Mouse (Mus musculus): ENCODE measurements around the gene Ces5a. TPM values are rescaled to one million over a fixed set of nuclear protein-coding genes. Genes with fewer than 3 reads are reported as not detected.

Gene Ces5a
- polyA plus RNA-seq, 1 experiment from 2014 or later = 0.38 TPM

GRCm38 (mm10) chr8:93564634-93565033 lies 29.0 kb upstream of the Ces5a start:
- Histone ChIP-seq H3K9ac (ENCODE audit: low read length) (no peak overlapping the region), H3K4me3 (ENCODE audit: low read depth, low read length) (no peak overlapping the region), H3K36me3 (ENCODE audit: control insufficient read depth, insufficient read depth, low read length) (no peaks in the 10 kb centered on the region), H3K27ac (ENCODE audit: low read depth, low read length) (no peak overlapping the region), H3K4me1 (ENCODE audit: control insufficient read depth, insufficient read depth, low read length) (peaks cover 14% of the 10 kb centered on the region; the same call in 1 of the 2 replicates), H3K4me2 (ENCODE audit: low read length) (no peak overlapping the region), H3K9me3 (replicated peaks; ENCODE audit: control insufficient read depth, low read length) (peaks cover 5% of the 10 kb centered on the region; the same call in 1 of the 2 replicates), H3K27me3 (replicated peaks; ENCODE audit: control insufficient read depth, insufficient read depth, low read length) (no peaks in the 10 kb centered on the region)
- WGBS = 83% methylated on average over 4 of the region's 4 CpGs
- ATAC-seq (no peak), DNase-seq (ENCODE audit: low spot score) (no peak)

DNA sequence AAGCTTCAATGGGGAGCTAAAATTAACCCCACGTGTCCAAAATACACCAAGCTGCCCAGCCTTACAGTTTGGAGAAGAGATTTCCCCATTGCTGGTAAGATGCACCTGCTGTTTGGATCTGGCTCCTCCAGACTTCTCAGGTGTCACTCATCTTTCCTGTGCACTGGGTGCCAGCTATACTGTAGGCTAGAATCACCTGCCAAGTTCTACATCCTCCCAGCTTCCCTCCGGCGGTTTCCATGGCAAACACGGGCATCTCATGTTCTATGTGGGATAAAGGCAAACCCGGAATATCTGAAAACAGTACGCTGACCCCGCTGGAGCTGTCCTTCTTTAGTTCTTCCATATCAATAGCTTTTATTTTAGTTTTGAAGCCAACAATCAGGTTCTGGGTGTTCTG lies 27.9 kb upstream of the Ces5a start:
- DNase-seq (ENCODE audit: low spot score) (no peak), ATAC-seq (no peak)
- 82% methylated on average over 7 of the region's 7 CpGs for whole genome bisulfite sequencing
- no peaks in the 10 kb centered on the region for H3K36me3 ChIP-seq (ENCODE audit: control insufficient read depth, insufficient read depth, low read length)
- no peak overlapping the region for H3K4me3 ChIP-seq (ENCODE audit: low read depth, low read length)
- H3K9ac ChIP-seq (ENCODE audit: low read length) = no peak overlapping the region
- H3K27me3 ChIP-seq (replicated peaks; ENCODE audit: control insufficient read depth, insufficient read depth, low read length) = no peaks in the 10 kb centered on the region
- H3K4me1 ChIP-seq (ENCODE audit: control insufficient read depth, insufficient read depth, low read length) = peaks cover 8% of the 10 kb centered on the region; the same call in 1 of the 2 replicates
- H3K9me3 ChIP-seq (replicated peaks; ENCODE audit: control insufficient read depth, low read length) = peaks cover 3% of the 10 kb centered on the region; the same call in 1 of the 2 replicates
- H3K27ac ChIP-seq (ENCODE audit: low read depth, low read length) = no peak overlapping the region
- H3K4me2 ChIP-seq (ENCODE audit: low read length) = no peak overlapping the region

GRCm38 (mm10) chr8:93562557-93563210 lies 27.1 kb upstream of the Ces5a start:
- no peak overlapping the region for H3K27ac ChIP-seq (ENCODE audit: low read depth, low read length)
- H3K4me3 ChIP-seq (ENCODE audit: low read depth, low read length) = no peak overlapping the region
- no peak overlapping the region for H3K4me2 ChIP-seq (ENCODE audit: low read length)
- no peak overlapping the region for H3K9ac ChIP-seq (ENCODE audit: low read length)
- 23% methylated on average over 6 of the region's 6 CpGs for WGBS
- DNase-seq (ENCODE audit: low spot score) (no peak), ATAC-seq (no peak)
- H3K36me3 ChIP-seq (ENCODE audit: control insufficient read depth, insufficient read depth, low read length) = no peaks in the 10 kb centered on the region
- H3K4me1 ChIP-seq (ENCODE audit: control insufficient read depth, insufficient read depth, low read length) = peaks cover 5% of the 10 kb centered on the region; the same call in 1 of the 2 replicates
- no peaks in the 10 kb centered on the region for H3K9me3 ChIP-seq (replicated peaks; ENCODE audit: control insufficient read depth, low read length)
- no peaks in the 10 kb centered on the region for H3K27me3 ChIP-seq (replicated peaks; ENCODE audit: control insufficient read depth, insufficient read depth, low read length)

DNA sequence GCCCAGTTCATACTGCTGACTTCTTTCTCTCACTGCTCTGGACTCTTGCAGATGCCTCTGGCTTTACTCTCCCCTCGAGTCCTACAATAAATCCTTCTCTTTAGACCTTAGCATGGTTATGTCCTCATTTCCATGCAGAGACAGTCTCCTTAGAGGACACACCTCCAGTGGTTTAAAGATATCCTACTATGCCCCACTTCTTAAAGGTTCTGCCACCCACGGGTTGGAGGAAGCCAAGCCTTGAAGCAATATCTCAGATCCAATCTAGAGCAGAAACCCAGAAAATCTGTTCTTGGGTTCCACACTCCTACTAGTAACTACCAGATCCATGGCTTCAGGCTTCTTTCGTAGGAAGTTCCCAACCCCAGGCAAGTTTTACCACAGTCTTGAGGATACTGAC lies 25.6 kb upstream of the Ces5a start:
- no peaks in the 10 kb centered on the region for H3K9me3 ChIP-seq (replicated peaks; ENCODE audit: control insufficient read depth, low read length)
- H3K4me3 ChIP-seq (ENCODE audit: low read depth, low read length) = no peak overlapping the region
- no peaks in the 10 kb centered on the region for H3K27me3 ChIP-seq (replicated peaks; ENCODE audit: control insufficient read depth, insufficient read depth, low read length)
- H3K4me2 ChIP-seq (ENCODE audit: low read length) = no peak overlapping the region
- no peak for ATAC-seq
- DNase-seq (ENCODE audit: low spot score) = no peak
- no peak overlapping the region for H3K9ac ChIP-seq (ENCODE audit: low read length)
- H3K27ac ChIP-seq (ENCODE audit: low read depth, low read length) = no peak overlapping the region
- no peaks in the 10 kb centered on the region; the same call in 1 of the 2 replicates for H3K4me1 ChIP-seq (ENCODE audit: control insufficient read depth, insufficient read depth, low read length)
- no peaks in the 10 kb centered on the region for H3K36me3 ChIP-seq (ENCODE audit: control insufficient read depth, insufficient read depth, low read length)
- 85% methylated on average over 3 of the region's 3 CpGs for WGBS

GRCm38 (mm10) chr8:93559696-93560095 lies 24.1 kb upstream of the Ces5a start:
- DNase-seq (ENCODE audit: low spot score) = no peak
- WGBS = 83% methylated on average over 2 of the region's 2 CpGs
- H3K4me2 ChIP-seq (ENCODE audit: low read length) = no peak overlapping the region
- H3K27me3 ChIP-seq (replicated peaks; ENCODE audit: control insufficient read depth, insufficient read depth, low read length) = no peaks in the 10 kb centered on the region
- H3K36me3 ChIP-seq (ENCODE audit: control insufficient read depth, insufficient read depth, low read length) = no peaks in the 10 kb centered on the region
- H3K4me1 ChIP-seq (ENCODE audit: control insufficient read depth, insufficient read depth, low read length) = no peaks in the 10 kb centered on the region
- H3K27ac ChIP-seq (ENCODE audit: low read depth, low read length) = no peak overlapping the region
- no peak overlapping the region for H3K9ac ChIP-seq (ENCODE audit: low read length)
- peaks cover 2% of the 10 kb centered on the region; the same call in 1 of the 2 replicates for H3K9me3 ChIP-seq (replicated peaks; ENCODE audit: control insufficient read depth, low read length)
- no peak overlapping the region for H3K4me3 ChIP-seq (ENCODE audit: low read depth, low read length)
- no peak for ATAC-seq

GRCm38 (mm10) chr8:93502634-93503033 lies 33.0 kb downstream of the Ces5a start:
- H3K36me3 ChIP-seq (ENCODE audit: control insufficient read depth, insufficient read depth, low read length) = no peaks in the 10 kb centered on the region
- no peaks in the 10 kb centered on the region for H3K4me1 ChIP-seq (ENCODE audit: control insufficient read depth, insufficient read depth, low read length)
- DNase-seq (ENCODE audit: low spot score) (peak; percentile 31), ATAC-seq (no peak)
- no peaks in the 10 kb centered on the region for H3K27me3 ChIP-seq (replicated peaks; ENCODE audit: control insufficient read depth, insufficient read depth, low read length)
- H3K9ac ChIP-seq (ENCODE audit: low read length) = no peak overlapping the region
- H3K4me2 ChIP-seq (ENCODE audit: low read length) = no peak overlapping the region
- WGBS = 72% methylated on average over 3 of the region's 3 CpGs
- no peak overlapping the region for H3K27ac ChIP-seq (ENCODE audit: low read depth, low read length)
- no peak overlapping the region for H3K4me3 ChIP-seq (ENCODE audit: low read depth, low read length)
- no peaks in the 10 kb centered on the region for H3K9me3 ChIP-seq (replicated peaks; ENCODE audit: control insufficient read depth, low read length)

DNA sequence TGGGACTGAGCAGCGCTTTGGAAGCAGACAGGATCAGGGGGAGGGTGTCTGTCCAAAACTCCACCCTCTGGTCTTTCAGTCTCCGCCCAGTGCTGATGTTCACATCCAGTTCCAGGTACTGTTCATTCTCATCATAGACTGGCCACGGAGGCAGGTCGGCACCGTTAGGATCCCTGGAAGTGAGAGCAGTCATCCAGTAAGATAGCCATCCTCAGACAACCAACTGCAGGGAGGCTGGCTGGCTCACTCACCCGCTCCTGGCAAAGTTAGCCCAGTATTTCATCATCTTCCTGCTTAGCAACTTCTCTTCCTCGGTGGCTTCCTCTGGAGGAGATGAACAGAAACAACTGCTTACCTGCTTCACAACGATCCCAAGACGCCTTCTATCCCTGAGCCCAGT lies 36.2 kb downstream of the Ces5a start:
- Histone ChIP-seq H3K4me3 (ENCODE audit: low read depth, low read length) (no peak overlapping the region), H3K9me3 (replicated peaks; ENCODE audit: control insufficient read depth, low read length) (no peaks in the 10 kb centered on the region), H3K36me3 (ENCODE audit: control insufficient read depth, insufficient read depth, low read length) (no peaks in the 10 kb centered on the region), H3K9ac (ENCODE audit: low read length) (no peak overlapping the region), H3K27ac (ENCODE audit: low read depth, low read length) (no peak overlapping the region), H3K4me2 (ENCODE audit: low read length) (no peak overlapping the region), H3K27me3 (replicated peaks; ENCODE audit: control insufficient read depth, insufficient read depth, low read length) (no peaks in the 10 kb centered on the region), H3K4me1 (ENCODE audit: control insufficient read depth, insufficient read depth, low read length) (no peaks in the 10 kb centered on the region)
- ATAC-seq (no peak), DNase-seq (ENCODE audit: low spot score) (no peak)
- WGBS = 27% methylated on average over 9 of the region's 9 CpGs

- H3K4me3 ChIP-seq (ENCODE audit: low read depth, low read length) = no peak overlapping the region
Observed at GRCm38 (mm10) chr8:93495330-93495729, 40.3 kb downstream of the Ces5a start.

GRCm38 (mm10) chr8:93488743-93489142 lies 46.9 kb downstream of the Ces5a start:
- H3K9ac ChIP-seq (ENCODE audit: low read length) = no peak overlapping the region
- no peaks in the 10 kb centered on the region for H3K9me3 ChIP-seq (replicated peaks; ENCODE audit: control insufficient read depth, low read length)
- H3K4me1 ChIP-seq (ENCODE audit: control insufficient read depth, insufficient read depth, low read length) = no peaks in the 10 kb centered on the region
- no peak overlapping the region for H3K27ac ChIP-seq (ENCODE audit: low read depth, low read length)
- H3K27me3 ChIP-seq (replicated peaks; ENCODE audit: control insufficient read depth, insufficient read depth, low read length) = no peaks in the 10 kb centered on the region
- no peak overlapping the region for H3K4me2 ChIP-seq (ENCODE audit: low read length)
- WGBS = 0% methylated on average over 4 of the region's 4 CpGs
- ATAC-seq (no peak), DNase-seq (ENCODE audit: low spot score) (no peak)
- no peak overlapping the region for H3K4me3 ChIP-seq (ENCODE audit: low read depth, low read length)
- H3K36me3 ChIP-seq (ENCODE audit: control insufficient read depth, insufficient read depth, low read length) = no peaks in the 10 kb centered on the region

More at GRCm38 (mm10) chr8:93495330-93495729, 40.3 kb downstream of the Ces5a start:
- Histone ChIP-seq H3K27ac (ENCODE audit: low read depth, low read length) (no peak overlapping the region), H3K9me3 (replicated peaks; ENCODE audit: control insufficient read depth, low read length) (no peaks in the 10 kb centered on the region), H3K4me2 (ENCODE audit: low read length) (no peak overlapping the region), H3K9ac (ENCODE audit: low read length) (no peak overlapping the region), H3K27me3 (replicated peaks; ENCODE audit: control insufficient read depth, insufficient read depth, low read length) (no peaks in the 10 kb centered on the region), H3K36me3 (ENCODE audit: control insufficient read depth, insufficient read depth, low read length) (no peaks in the 10 kb centered on the region), H3K4me1 (ENCODE audit: control insufficient read depth, insufficient read depth, low read length) (no peaks in the 10 kb centered on the region)
- ATAC-seq (no peak), DNase-seq (ENCODE audit: low spot score) (peak; percentile 76)
- 14% methylated on average over 6 of the region's 6 CpGs for WGBS

Data from forebrain, embryonic 14.5 days (tissue).